Mouse (Mus musculus): ENCODE measurements around the gene Prss57. TPM values are rescaled to one million over a fixed set of nuclear protein-coding genes. Genes with fewer than 3 reads are reported as not detected.
A peak's percentile ranks its signal among the peaks of the same experiment; 100 is the strongest.

Gene Prss57
- polyA plus RNA-seq, 1 experiment from 2014 or later: not detected

DNA sequence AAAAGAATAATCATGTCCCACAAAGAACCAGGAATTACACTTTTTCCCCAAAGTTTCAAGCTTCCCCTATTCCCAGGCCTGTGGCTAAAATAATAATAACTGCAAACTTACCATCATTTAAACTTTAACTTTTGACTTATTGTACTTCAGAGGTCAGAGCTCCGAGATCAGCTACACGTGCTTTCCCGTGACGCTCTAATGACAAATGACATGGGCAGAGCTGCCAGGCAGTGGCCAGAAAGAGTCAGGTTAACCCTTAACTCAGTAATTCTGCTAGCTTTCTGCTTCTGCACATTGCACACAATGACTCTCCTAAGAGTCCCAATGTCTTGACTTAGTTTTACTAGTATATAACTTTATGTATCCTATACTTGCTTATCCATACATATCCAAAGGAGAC lies 21.4 kb downstream of the Prss57 start:
- peaks cover 12% of the 10 kb centered on the region for H3K4me1 ChIP-seq (replicated peaks; ENCODE audit: control insufficient read depth, insufficient read depth, low read length)
- no peak overlapping the region for H3K4me3 ChIP-seq (ENCODE audit: low read depth, low read length)
- H3K9me3 ChIP-seq (ENCODE audit: control insufficient read depth, low read length): no peaks in the 10 kb centered on the region
- no peak overlapping the region for H3K27ac ChIP-seq (ENCODE audit: low read depth, low read length)
- H3K9ac ChIP-seq (ENCODE audit: low read depth, low read length): no peak overlapping the region
- H3K27me3 ChIP-seq (ENCODE audit: control insufficient read depth, insufficient read depth, low read length): no peaks in the 10 kb centered on the region
- H3K36me3 ChIP-seq (ENCODE audit: control insufficient read depth, insufficient read depth, low read length): no peaks in the 10 kb centered on the region
- DNase-seq (ENCODE audit: low spot score) (no peak), ATAC-seq (ENCODE audit: low FRiP score) (no peak)
- 36% methylated on average over 4 of the region's 4 CpGs for WGBS
- H3K4me2 ChIP-seq (replicated peaks; ENCODE audit: low read depth, low read length): no peak overlapping the region

DNA sequence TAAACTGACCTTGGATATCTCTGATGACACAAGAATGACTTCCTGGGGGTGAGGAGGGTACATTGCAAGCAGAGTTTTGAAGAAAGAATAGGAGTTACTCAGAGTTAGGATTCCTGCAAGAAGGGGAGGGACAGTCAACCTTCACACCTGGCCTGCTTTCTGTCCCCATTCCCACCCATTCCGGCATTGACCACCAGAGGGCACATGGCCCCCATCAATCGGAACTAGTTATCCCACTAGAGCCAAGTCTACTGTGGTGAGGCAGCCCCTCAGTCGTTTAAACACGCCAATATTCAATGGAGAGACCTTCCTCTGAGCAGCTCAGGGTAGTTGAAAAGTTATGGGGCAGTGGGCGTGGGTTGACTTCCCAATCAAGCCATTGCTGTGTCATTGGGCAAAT lies 22.4 kb downstream of the Prss57 start:
- H3K27me3 ChIP-seq (ENCODE audit: control insufficient read depth, insufficient read depth, low read length): no peaks in the 10 kb centered on the region
- ATAC-seq (ENCODE audit: low FRiP score) (no peak), DNase-seq (ENCODE audit: low spot score) (peak; percentile 88)
- H3K36me3 ChIP-seq (ENCODE audit: control insufficient read depth, insufficient read depth, low read length): no peaks in the 10 kb centered on the region
- H3K9me3 ChIP-seq (ENCODE audit: control insufficient read depth, low read length): no peaks in the 10 kb centered on the region
- 3% methylated on average over 5 of the region's 5 CpGs for WGBS
- H3K4me1 ChIP-seq (replicated peaks; ENCODE audit: control insufficient read depth, insufficient read depth, low read length): peaks cover 12% of the 10 kb centered on the region
- no peak overlapping the region; the same call in 1 of the 2 replicates for H3K4me2 ChIP-seq (replicated peaks; ENCODE audit: low read depth, low read length)
- no peak overlapping the region for H3K27ac ChIP-seq (ENCODE audit: low read depth, low read length)
- H3K4me3 ChIP-seq (ENCODE audit: low read depth, low read length): no peak overlapping the region
- H3K9ac ChIP-seq (ENCODE audit: low read depth, low read length): no peak overlapping the region; the same call in 1 of the 2 replicates

DNA sequence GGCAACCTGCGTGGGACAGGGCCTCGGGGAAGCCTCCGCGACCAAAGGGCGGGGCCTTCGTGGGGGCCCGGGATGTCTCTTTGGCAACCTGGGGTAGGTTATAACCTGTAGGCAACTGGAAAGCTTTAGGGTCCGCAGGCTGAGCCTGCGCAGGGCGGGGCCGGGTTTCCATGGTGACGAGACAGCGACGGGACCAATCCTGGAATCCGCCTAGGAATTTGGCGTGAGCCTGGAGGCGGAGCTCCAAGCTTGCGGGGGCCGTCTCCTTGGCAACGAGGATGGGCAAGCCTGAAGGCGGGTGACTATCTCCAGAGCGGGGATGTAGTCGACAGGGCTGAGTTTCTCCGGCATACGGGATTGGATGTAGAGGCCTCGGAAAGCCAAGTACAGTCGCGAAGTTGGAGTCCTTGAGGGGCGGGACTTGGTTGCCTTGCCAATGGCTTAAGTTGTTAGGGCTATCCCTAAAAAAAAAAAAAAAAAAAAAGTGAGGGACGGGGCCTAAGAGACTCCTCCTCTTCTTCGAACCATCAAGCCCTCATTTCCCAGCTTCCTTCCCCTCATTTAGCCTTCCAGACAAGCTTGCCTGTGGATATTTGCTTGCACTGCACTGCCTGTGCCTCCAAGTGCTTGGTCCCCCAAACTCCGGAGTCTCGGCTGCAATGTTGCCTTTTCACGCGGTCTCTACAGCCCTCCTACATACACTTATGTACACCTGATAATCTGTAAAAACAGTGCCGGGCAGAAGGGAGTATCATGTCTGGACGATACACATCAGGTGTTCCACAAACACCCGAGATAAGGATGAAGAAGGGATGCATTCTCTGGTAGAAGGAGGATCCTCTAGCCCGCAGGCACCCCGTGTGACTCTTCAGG lies 23.2 kb downstream of the Prss57 start:
- Histone ChIP-seq H3K27me3 (ENCODE audit: control insufficient read depth, insufficient read depth, low read length) (no peaks in the 10 kb centered on the region), H3K27ac (ENCODE audit: low read depth, low read length) (peak overlapping the region; percentile 92), H3K9me3 (ENCODE audit: control insufficient read depth, low read length) (no peaks in the 10 kb centered on the region), H3K4me1 (replicated peaks; ENCODE audit: control insufficient read depth, insufficient read depth, low read length) (peaks cover 12% of the 10 kb centered on the region), H3K36me3 (ENCODE audit: control insufficient read depth, insufficient read depth, low read length) (no peaks in the 10 kb centered on the region), H3K4me2 (replicated peaks; ENCODE audit: low read depth, low read length) (peak overlapping the region; percentile 75), H3K4me3 (ENCODE audit: low read depth, low read length) (peak overlapping the region; percentile 91), H3K9ac (ENCODE audit: low read depth, low read length) (peak overlapping the region; percentile 32; the same call in 1 of the 2 replicates)
- ATAC-seq (ENCODE audit: low FRiP score) (peak; percentile 89), DNase-seq (ENCODE audit: low spot score) (peak; percentile 95)
- WGBS: 8% methylated on average over 40 of the region's 40 CpGs

DNA sequence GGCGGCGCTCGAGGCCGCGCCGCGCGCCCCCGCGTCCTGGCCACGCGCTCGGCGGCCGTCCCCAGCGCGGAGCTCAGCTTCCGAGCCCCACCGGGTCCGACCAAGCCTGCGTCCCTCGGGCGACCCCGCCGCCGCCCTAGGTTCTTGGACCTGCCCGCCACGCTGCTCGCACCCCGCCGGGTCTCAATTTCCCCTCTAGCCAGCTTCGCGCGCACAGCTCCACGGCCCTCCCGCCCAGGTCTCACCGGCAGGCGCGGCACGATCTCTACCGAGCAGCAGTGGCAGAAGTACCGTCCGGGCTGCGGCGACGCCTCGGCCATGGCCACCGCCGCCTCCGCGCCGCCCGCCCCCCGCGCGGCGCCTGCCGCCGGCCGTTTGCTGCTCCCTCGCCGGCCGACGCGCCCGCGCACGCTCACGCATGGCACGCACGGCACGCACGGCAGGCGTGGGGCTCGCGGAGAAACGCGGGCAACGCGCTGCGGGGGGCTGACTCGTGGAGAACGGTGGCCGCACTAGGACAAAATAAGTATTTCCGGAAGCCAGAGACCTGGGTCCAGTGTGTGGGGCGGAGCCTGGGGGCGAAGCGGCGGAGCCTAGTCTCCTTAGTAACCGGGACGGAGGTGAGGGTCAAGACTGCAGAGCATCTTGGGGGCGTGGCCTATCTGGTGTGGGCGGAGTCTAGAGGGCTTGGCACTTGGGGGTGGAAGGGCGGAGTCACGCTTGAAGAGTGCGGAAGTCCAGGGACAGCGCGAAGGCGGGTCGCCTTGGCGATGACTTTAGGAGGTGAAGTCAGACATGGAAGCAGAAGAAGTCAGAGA lies 24.0 kb downstream of the Prss57 start, which contains the start of gene Rnf126:
Gene Rnf126 (minus strand): TSS at position 445 of the 818 bp plus-strand sequence.
- WGBS: under 1% methylated on average over 91 of the region's 101 CpGs
- peak; percentile 100 for DNase-seq (ENCODE audit: low spot score)
- Histone ChIP-seq H3K4me2 (replicated peaks; ENCODE audit: low read depth, low read length) (peak within 1 kb of the TSS; percentile 75), H3K27ac (ENCODE audit: low read depth, low read length) (peak within 1 kb of the TSS; percentile 92), H3K4me1 (replicated peaks; ENCODE audit: control insufficient read depth, insufficient read depth, low read length) (peaks cover 12% of the 10 kb centered on the region), H3K9ac (ENCODE audit: low read depth, low read length) (peak within 1 kb of the TSS; percentile 96), H3K27me3 (ENCODE audit: control insufficient read depth, insufficient read depth, low read length) (no peaks in the 10 kb centered on the region), H3K4me3 (ENCODE audit: low read depth, low read length) (peak within 1 kb of the TSS; percentile 91), H3K36me3 (ENCODE audit: control insufficient read depth, insufficient read depth, low read length) (no peaks in the 10 kb centered on the region), H3K9me3 (ENCODE audit: control insufficient read depth, low read length) (no peaks in the 10 kb centered on the region)
- ATAC-seq (ENCODE audit: low FRiP score): peak; percentile 94

DNA sequence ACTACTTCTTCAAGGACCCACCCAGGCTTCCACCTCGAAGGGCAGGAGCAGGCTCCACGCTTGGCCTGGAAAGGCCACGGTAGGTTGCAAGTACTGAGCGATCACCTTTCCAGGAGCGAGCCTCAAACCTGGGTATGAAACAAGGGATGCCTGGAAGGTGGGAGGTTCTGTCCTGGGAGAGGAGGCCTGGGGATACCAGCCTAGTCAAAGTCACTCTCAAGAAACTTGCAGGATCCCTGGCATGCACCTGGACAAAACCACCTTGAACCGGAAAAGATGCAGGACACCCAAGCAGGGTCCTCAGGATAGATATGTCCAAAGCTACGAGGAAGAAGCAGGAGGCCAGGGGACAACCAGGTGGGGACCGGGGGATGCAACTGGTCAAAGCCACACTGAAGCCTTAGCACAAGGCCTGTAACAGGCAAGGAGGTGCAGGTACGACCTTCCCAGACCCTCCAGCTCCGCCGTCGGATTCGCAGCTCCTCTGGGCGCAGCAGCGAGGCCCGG lies 24.7 kb downstream of the Prss57 start:
- WGBS: 9% methylated on average over 16 of the region's 16 CpGs
- DNase-seq (ENCODE audit: low spot score) (peak; percentile 7), ATAC-seq (ENCODE audit: low FRiP score) (no peak; the same call in 1 of the 2 replicates)
- Histone ChIP-seq H3K4me2 (replicated peaks; ENCODE audit: low read depth, low read length) (peak overlapping the region; percentile 75), H3K27me3 (ENCODE audit: control insufficient read depth, insufficient read depth, low read length) (no peaks in the 10 kb centered on the region), H3K27ac (ENCODE audit: low read depth, low read length) (peak overlapping the region; percentile 92), H3K9ac (ENCODE audit: low read depth, low read length) (peak overlapping the region; percentile 96), H3K4me3 (ENCODE audit: low read depth, low read length) (peak overlapping the region; percentile 91), H3K36me3 (ENCODE audit: control insufficient read depth, insufficient read depth, low read length) (0 out of 2 replicates have a peak, but pooled peaks cover 4% of the 10 kb centered on the region), H3K4me1 (replicated peaks; ENCODE audit: control insufficient read depth, insufficient read depth, low read length) (peaks cover 12% of the 10 kb centered on the region), H3K9me3 (ENCODE audit: control insufficient read depth, low read length) (no peaks in the 10 kb centered on the region)

DNA sequence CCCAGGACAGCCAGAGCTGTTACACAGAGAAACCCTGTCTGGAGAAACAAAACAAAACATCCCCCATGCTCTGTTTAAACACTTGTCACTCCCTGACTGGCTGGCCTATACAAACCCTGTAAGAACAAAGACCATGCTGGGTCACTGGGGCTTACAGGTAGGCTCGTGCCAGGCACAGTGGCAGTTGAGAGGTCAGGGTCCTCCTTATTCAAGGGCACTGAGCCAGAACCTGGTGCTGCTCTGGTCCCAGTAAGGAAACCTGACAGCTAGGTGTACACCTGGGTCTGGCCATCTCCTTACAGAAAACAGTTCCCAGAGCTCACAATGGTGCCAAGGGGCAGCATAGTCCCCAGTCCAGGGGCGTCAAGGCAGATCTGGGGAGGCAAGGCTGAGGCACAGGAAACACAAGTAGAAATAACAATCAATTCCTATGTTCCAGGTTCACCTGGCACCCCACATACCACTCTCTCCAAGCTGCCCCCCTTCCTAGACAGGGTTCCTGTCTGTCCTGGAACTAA lies 25.5 kb downstream of the Prss57 start:
- Histone ChIP-seq H3K27ac (ENCODE audit: low read depth, low read length) (no peak overlapping the region), H3K4me2 (replicated peaks; ENCODE audit: low read depth, low read length) (peak overlapping the region; percentile 75), H3K36me3 (ENCODE audit: control insufficient read depth, insufficient read depth, low read length) (peaks cover 10% of the 10 kb centered on the region; the same call in 1 of the 2 replicates), H3K9me3 (ENCODE audit: control insufficient read depth, low read length) (no peaks in the 10 kb centered on the region), H3K4me3 (ENCODE audit: low read depth, low read length) (peak overlapping the region; percentile 91; the same call in 1 of the 2 replicates), H3K9ac (ENCODE audit: low read depth, low read length) (peak overlapping the region; percentile 96; the same call in 1 of the 2 replicates), H3K4me1 (replicated peaks; ENCODE audit: control insufficient read depth, insufficient read depth, low read length) (peaks cover 12% of the 10 kb centered on the region), H3K27me3 (ENCODE audit: control insufficient read depth, insufficient read depth, low read length) (no peaks in the 10 kb centered on the region)
- no peak for DNase-seq (ENCODE audit: low spot score)
- ATAC-seq (ENCODE audit: low FRiP score): no peak
- 60% methylated on average over 2 of the region's 2 CpGs for WGBS

DNA sequence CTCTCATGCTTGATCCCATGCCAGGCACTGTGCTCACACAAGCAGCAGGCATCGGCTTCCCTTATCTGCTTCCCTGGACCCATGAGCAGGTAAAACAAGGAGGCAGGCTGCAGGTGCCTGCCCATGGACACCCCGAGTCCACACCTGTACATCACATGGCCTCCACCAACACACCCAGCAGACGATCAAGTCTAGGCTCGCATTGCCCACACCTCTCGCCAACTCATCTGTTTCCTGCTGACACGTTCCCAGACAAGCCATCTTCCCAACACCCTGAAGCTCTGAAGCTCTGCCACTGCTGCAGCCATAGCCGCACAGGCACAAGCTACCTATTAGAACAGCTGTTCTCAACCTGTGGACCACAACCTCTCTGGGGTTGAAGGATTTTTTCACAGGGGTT lies 26.5 kb downstream of the Prss57 start:
- no peak overlapping the region for H3K9ac ChIP-seq (ENCODE audit: low read depth, low read length)

DNA sequence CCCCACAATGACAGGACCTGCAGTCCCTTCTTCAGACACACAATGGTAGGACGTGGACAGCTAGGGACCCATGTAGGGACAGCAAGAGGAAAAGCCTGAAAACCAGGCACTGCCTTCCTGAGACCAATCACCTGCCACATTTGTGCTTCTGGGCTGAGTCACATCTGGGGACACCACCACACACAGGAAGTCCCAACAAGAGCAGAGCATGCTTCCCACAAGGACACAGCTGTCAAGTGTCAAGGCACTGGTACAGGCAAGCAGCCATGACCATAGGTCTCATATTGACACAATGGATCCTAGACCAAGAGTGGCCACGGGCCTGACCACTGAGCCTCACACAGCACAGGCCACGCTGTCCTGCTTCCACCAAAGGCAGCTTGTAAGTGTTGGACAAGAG lies 27.9 kb downstream of the Prss57 start:
- DNase-seq (ENCODE audit: low spot score) (no peak), ATAC-seq (ENCODE audit: low FRiP score) (no peak)
- no peak overlapping the region for H3K4me3 ChIP-seq (ENCODE audit: low read depth, low read length)
- H3K4me2 ChIP-seq (replicated peaks; ENCODE audit: low read depth, low read length): no peak overlapping the region
- peaks cover 15% of the 10 kb centered on the region for H3K36me3 ChIP-seq (ENCODE audit: control insufficient read depth, insufficient read depth, low read length)
- no peaks in the 10 kb centered on the region for H3K9me3 ChIP-seq (ENCODE audit: control insufficient read depth, low read length)
- no peak overlapping the region for H3K9ac ChIP-seq (ENCODE audit: low read depth, low read length)
- 88% methylated on average over 3 of the region's 3 CpGs for WGBS
- H3K27me3 ChIP-seq (ENCODE audit: control insufficient read depth, insufficient read depth, low read length): no peaks in the 10 kb centered on the region
- no peak overlapping the region for H3K27ac ChIP-seq (ENCODE audit: low read depth, low read length)
- peaks cover 9% of the 10 kb centered on the region for H3K4me1 ChIP-seq (replicated peaks; ENCODE audit: control insufficient read depth, insufficient read depth, low read length)

More for the DNA sequence above, 26.5 kb downstream of the Prss57 start:
- Histone ChIP-seq H3K27ac (ENCODE audit: low read depth, low read length) (no peak overlapping the region), H3K4me2 (replicated peaks; ENCODE audit: low read depth, low read length) (no peak overlapping the region), H3K36me3 (ENCODE audit: control insufficient read depth, insufficient read depth, low read length) (peaks cover 10% of the 10 kb centered on the region; the same call in 1 of the 2 replicates), H3K9me3 (ENCODE audit: control insufficient read depth, low read length) (no peaks in the 10 kb centered on the region), H3K4me1 (replicated peaks; ENCODE audit: control insufficient read depth, insufficient read depth, low read length) (peaks cover 12% of the 10 kb centered on the region), H3K4me3 (ENCODE audit: low read depth, low read length) (no peak overlapping the region), H3K27me3 (ENCODE audit: control insufficient read depth, insufficient read depth, low read length) (no peaks in the 10 kb centered on the region)
- ATAC-seq (ENCODE audit: low FRiP score): no peak
- 89% methylated on average over 7 of the region's 7 CpGs for WGBS
- DNase-seq (ENCODE audit: low spot score): no peak

All from hindbrain, embryonic 11.5 days (tissue).